Mouse (Mus musculus): ENCODE measurements around the gene Timm8a2. TPM values are rescaled to one million over a fixed set of nuclear protein-coding genes. Genes with fewer than 3 reads are reported as not detected.
"Not testable (repeated sequence)": the region's sequence is repeated elsewhere in the genome, so short reads cannot be mapped to it uniquely, and the experiment has no call there.

The Timm8a2 gene
- polyA plus RNA-seq, 1 experiment, result 0.22 TPM

- DNase-seq (ENCODE audit: low read depth), result no peak
- no peak for TF ChIP-seq POLR2A (IDR thresholded peaks at IDR 0.05; ENCODE audit: borderline replicate concordance, extremely low read depth, insufficient read depth, insufficient read length, poor library complexity, severe bottlenecking)
- TF ChIP-seq CTCF (IDR thresholded peaks at IDR 0.05; ENCODE audit: borderline replicate concordance, extremely low read depth, insufficient read depth, insufficient read length), result no peak
Measured at GRCm38 (mm10) chr14:122063599-122063998, 29.1 kb downstream of the Timm8a2 start.

GRCm38 (mm10) chr14:122064519-122064918 is 30.0 kb downstream of the Timm8a2 start:
- peak; percentile 54 for DNase-seq (ENCODE audit: low read depth)
- no peak for TF ChIP-seq POLR2A (IDR thresholded peaks at IDR 0.05; ENCODE audit: borderline replicate concordance, extremely low read depth, insufficient read depth, insufficient read length, poor library complexity, severe bottlenecking)
- TF ChIP-seq CTCF (IDR thresholded peaks at IDR 0.05; ENCODE audit: borderline replicate concordance, extremely low read depth, insufficient read depth, insufficient read length), result peak; percentile 84

GRCm38 (mm10) chr14:122066243-122066642 is 31.8 kb downstream of the Timm8a2 start:
- TF ChIP-seq CTCF (IDR thresholded peaks at IDR 0.05; ENCODE audit: borderline replicate concordance, extremely low read depth, insufficient read depth, insufficient read length) (no peak), POLR2A (IDR thresholded peaks at IDR 0.05; ENCODE audit: borderline replicate concordance, extremely low read depth, insufficient read depth, insufficient read length, poor library complexity, severe bottlenecking) (no peak)
- DNase-seq (ENCODE audit: low read depth), result no peak

GRCm38 (mm10) chr14:122068036-122068435 is 33.6 kb downstream of the Timm8a2 start:
- not testable (repeated sequence) for DNase-seq (ENCODE audit: low read depth)

GRCm38 (mm10) chr14:122068801-122069695 is 34.6 kb downstream of the Timm8a2 start:
- peak; percentile 3 for DNase-seq (ENCODE audit: low read depth)

GRCm38 (mm10) chr14:122069948-122070347 is 35.5 kb downstream of the Timm8a2 start:
- no peak for DNase-seq (ENCODE audit: low read depth)
- TF ChIP-seq CTCF (IDR thresholded peaks at IDR 0.05; ENCODE audit: borderline replicate concordance, extremely low read depth, insufficient read depth, insufficient read length), result no peak
- no peak for TF ChIP-seq POLR2A (IDR thresholded peaks at IDR 0.05; ENCODE audit: borderline replicate concordance, extremely low read depth, insufficient read depth, insufficient read length, poor library complexity, severe bottlenecking)

More at GRCm38 (mm10) chr14:122068801-122069695, 34.6 kb downstream of the Timm8a2 start:
- TF ChIP-seq CTCF (IDR thresholded peaks at IDR 0.05; ENCODE audit: borderline replicate concordance, extremely low read depth, insufficient read depth, insufficient read length) (no peak), POLR2A (IDR thresholded peaks at IDR 0.05; ENCODE audit: borderline replicate concordance, extremely low read depth, insufficient read depth, insufficient read length, poor library complexity, severe bottlenecking) (no peak)

- DNase-seq (ENCODE audit: low read depth), result no peak
Measured at GRCm38 (mm10) chr14:122073422-122073821, 38.9 kb downstream of the Timm8a2 start.

GRCm38 (mm10) chr14:122074360-122074759 is 39.9 kb downstream of the Timm8a2 start:
- TF ChIP-seq POLR2A (IDR thresholded peaks at IDR 0.05; ENCODE audit: borderline replicate concordance, extremely low read depth, insufficient read depth, insufficient read length, poor library complexity, severe bottlenecking) (no peak), CTCF (IDR thresholded peaks at IDR 0.05; ENCODE audit: borderline replicate concordance, extremely low read depth, insufficient read depth, insufficient read length) (no peak)

More at GRCm38 (mm10) chr14:122073422-122073821, 38.9 kb downstream of the Timm8a2 start:
- no peak for TF ChIP-seq CTCF (IDR thresholded peaks at IDR 0.05; ENCODE audit: borderline replicate concordance, extremely low read depth, insufficient read depth, insufficient read length)

GRCm38 (mm10) chr14:122075485-122076200 is 41.2 kb downstream of the Timm8a2 start:
- TF ChIP-seq CTCF (IDR thresholded peaks at IDR 0.05; ENCODE audit: borderline replicate concordance, extremely low read depth, insufficient read depth, insufficient read length), result no peak
- no peak for TF ChIP-seq POLR2A (IDR thresholded peaks at IDR 0.05; ENCODE audit: borderline replicate concordance, extremely low read depth, insufficient read depth, insufficient read length, poor library complexity, severe bottlenecking)
- no peak for DNase-seq (ENCODE audit: low read depth)

More at GRCm38 (mm10) chr14:122074360-122074759, 39.9 kb downstream of the Timm8a2 start:
- no peak for DNase-seq (ENCODE audit: low read depth)

GRCm38 (mm10) chr14:122077017-122077416 is 42.5 kb downstream of the Timm8a2 start:
- no peak for DNase-seq (ENCODE audit: low read depth)
- TF ChIP-seq POLR2A (IDR thresholded peaks at IDR 0.05; ENCODE audit: borderline replicate concordance, extremely low read depth, insufficient read depth, insufficient read length, poor library complexity, severe bottlenecking) (no peak), CTCF (IDR thresholded peaks at IDR 0.05; ENCODE audit: borderline replicate concordance, extremely low read depth, insufficient read depth, insufficient read length) (no peak)

- TF ChIP-seq POLR2A (IDR thresholded peaks at IDR 0.05; ENCODE audit: borderline replicate concordance, extremely low read depth, insufficient read depth, insufficient read length, poor library complexity, severe bottlenecking), result no peak
- TF ChIP-seq CTCF (IDR thresholded peaks at IDR 0.05; ENCODE audit: borderline replicate concordance, extremely low read depth, insufficient read depth, insufficient read length), result peak; percentile 55; the same call in 1 of the 2 replicates
- peak; percentile 17 for DNase-seq (ENCODE audit: low read depth)
Measured at GRCm38 (mm10) chr14:122079428-122079827, 45.0 kb downstream of the Timm8a2 start.

All from brain, embryonic 14.5 days (tissue).